Mouse (Mus musculus) heart, adult 11 months (tissue): ENCODE data around the gene Selenop.

ENCODE experiments used
- DNase-seq: peaks from one replicate; pipeline ENCODE4 v3.0.0; 2022

Selenop gene

GRCm38 (mm10) chr15:3271216-3271615, 2.9 kb downstream of the Selenop start:
- DNase-seq: peak; percentile 95

DNA sequence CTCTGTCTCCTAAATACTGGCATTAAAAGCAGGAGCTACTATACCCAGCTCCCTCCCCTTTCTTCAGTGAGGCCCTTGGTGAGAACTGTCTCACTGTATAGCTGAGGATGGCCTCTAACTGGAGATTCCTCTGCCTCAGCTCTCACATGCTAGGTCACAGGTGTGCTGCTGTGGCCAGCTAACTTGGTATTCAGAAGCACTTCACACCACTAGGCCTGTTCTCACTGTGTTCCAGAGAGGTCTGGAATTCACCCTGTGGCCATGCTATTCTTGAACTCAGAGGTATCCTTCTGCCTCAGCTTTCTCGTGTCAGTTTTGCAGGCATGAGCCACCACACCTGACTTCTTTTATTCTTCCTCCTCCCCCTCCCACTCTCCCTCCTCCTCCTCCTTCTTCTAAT, 4.8 kb downstream of the Selenop start:
- peak; percentile 89 for DNase-seq

GRCm38 (mm10) chr15:3277391-3277790, 9.0 kb downstream of the Selenop start:
- DNase-seq: no peak

DNA sequence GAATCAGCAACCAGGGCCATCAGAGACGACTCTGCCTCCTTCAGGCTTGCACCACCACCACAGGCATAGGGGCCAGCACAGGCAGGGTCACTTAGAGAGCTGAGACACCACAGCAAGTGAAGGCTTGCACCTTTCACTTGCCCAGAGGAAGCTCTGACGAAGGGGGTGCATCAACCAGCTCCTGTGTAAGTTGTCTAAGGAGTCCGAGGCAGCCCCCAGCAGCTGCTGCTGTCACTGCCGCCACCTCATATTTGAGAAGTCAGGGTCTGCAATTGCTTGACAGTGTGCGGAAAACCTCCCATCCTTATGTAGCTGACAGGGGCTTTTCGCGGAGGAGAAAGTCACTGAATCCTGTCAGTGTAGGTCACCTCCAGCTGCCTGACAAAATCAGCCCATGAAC, 10.9 kb downstream of the Selenop start:
- peak; percentile 90 for DNase-seq

GRCm38 (mm10) chr15:3281216-3281615, 12.9 kb downstream of the Selenop start:
- no peak for DNase-seq

DNA sequence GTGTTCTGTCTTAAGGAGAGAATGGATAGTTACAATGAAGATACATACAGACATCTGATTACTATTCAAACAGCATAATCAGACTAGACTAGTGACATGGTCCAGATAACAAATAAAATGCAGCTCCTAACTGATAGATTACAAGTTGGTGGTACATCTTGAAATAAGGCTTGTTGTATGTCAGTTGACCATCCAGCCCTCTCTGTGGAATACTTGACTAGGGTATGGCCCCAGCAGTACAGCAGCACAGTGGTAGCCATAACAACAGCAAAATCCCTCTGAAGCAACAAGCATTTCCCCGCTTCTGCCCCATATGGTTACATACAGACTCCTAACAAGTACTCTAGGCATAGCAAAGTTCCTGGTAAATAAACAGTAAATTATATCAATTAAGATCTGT, 13.4 kb downstream of the Selenop start:
- DNase-seq: no peak

GRCm38 (mm10) chr15:3286032-3286431, 17.7 kb downstream of the Selenop start:
- DNase-seq: no peak

- no peak for DNase-seq
These were observed 22.1 kb downstream of the Selenop start for GRCm38 (mm10) chr15:3290435-3290834.

- no peak for DNase-seq
These were observed 25.1 kb downstream of the Selenop start for GRCm38 (mm10) chr15:3293477-3293876.

DNA sequence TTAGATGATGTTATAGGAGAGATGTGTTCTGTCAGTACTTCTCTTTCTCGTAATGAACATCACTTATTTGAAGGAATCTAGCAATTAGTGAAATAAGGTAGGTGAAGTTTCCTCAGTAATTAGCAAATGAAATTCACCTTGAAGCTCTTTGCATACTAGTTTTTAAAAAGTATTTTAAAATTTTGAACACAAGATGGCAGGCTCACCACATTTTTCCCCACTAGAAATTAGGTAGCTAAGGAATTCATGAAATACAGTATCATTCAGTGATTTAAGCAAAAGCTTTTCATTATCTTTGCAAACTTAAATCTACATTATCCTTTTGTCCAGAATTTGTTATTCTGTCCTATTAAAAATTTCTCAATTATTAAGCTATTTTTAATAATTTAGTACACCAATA, 27.6 kb downstream of the Selenop start:
- DNase-seq: no peak

DNA sequence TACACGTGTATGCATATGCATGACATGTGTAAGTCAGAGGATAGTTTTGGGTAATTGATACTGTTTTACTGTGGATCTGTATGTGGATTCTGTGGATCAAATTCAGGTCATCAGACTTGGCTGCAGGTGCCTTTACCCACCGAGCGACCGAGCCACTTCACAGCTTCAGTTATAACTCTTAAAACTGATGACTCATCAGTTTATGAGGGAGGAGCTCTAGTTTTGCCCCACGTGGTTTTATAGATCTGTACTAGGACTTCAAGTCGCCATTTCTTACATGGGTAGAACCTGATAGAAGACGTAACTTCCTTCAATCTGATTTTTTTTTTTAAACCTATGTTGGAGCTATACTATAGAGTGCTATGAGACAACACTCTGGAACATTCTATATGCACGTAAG, 29.3 kb downstream of the Selenop start:
- DNase-seq: no peak

- no peak for DNase-seq
These were observed 32.2 kb downstream of the Selenop start for GRCm38 (mm10) chr15:3300361-3301100.

DNA sequence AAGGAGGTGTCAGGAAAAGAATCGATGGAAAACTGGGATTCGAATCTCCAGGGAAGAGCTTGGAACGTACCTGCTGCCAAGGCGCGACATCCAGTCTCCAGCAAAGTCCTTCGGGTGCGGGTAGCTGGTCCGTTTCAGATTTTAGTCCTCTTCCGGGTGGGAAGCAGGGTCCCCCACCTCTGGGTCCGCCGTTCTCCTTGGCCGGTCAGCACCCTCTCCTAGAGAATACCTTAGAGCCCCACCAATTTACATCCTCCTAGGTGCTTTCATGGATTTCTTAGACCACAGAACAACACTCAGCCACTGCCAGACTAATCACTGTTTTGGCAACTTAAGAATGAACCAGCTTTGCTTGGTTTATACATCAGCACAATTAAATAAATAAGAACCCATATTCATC, 35.1 kb downstream of the Selenop start, which contains the start of gene Ccdc152:
Ccdc152 (minus strand) TSS at position 101 of the 400 bp plus-strand sequence.
- DNase-seq: no peak

GRCm38 (mm10) chr15:3309856-3310255, 41.5 kb downstream of the Selenop start:
- no peak for DNase-seq

DNA sequence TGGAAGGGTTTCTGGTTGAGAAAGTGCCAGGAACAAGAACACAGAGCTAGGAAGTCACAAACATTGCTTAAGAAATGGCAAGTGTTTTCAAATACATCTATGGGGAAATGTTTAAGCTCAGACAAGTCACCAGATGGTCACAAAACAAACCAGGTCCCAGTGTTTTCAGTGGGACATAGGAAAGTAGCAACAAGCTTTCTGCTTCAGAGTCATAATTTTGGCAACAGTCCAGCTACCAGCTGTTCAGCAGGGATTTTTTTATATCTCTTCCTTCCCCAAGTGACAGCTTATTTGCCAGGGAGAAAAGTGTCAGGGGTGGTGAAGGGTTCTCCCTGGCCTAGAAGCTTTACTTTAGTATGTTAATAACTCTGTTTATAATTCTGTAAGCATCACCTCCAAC, 44.6 kb downstream of the Selenop start:
- DNase-seq: peak; percentile 87

GRCm38 (mm10) chr15:3316617-3317016, 48.3 kb downstream of the Selenop start:
- no peak for DNase-seq

- no peak for DNase-seq
These were observed 51.6 kb downstream of the Selenop start for GRCm38 (mm10) chr15:3319929-3320328.

DNA sequence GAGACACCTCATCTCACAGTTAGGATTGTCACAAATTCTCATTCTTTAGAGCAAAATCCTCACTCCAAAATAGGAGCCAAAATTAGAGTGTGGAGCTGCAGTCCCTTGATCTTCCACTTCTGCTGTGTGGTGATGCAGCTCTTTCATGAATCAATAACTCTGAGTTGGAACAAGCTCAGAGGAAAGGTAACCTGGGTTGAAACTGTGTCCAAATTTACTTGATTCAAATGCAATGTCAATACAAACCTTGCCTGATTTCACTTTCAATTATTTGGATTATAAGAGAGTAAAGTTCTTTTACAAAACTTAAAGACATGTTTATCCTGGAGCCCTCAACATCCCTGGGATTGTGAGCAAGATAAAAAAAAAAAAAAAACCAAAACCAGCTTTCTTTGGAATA, 54.7 kb downstream of the Selenop start:
- no peak for DNase-seq
